Mouse (Mus musculus) gastrocnemius, postnatal 25 days (tissue): ENCODE results near the gene Tns1. TPM values are rescaled to one million over a fixed set of nuclear protein-coding genes. Genes with fewer than 3 reads are reported as not detected.
A peak's percentile ranks its signal among the peaks of the same experiment; 100 is the strongest.

Source experiments
- DNase-seq: peaks from one replicate; pipeline ENCODE4 v3.0.0; 2022
- total RNA-seq, 2 experiments: library from RNA; stranded (reverse); gene quantifications; 1 replicate in 1 of 2; 2 replicates in 1 of 2; pipeline ENCODE4 v1.2.3; 2021

The Tns1 gene
- total RNA-seq, 2 experiments from 2014 or later = 205 to 234 TPM

GRCm38 (mm10) chr1:74121821-74122576 lies 2.2 kb downstream of the Tns1 start:
- DNase-seq = no peak

- DNase-seq = no peak
Measured at GRCm38 (mm10) chr1:74121138-74121537, 3.1 kb downstream of the Tns1 start.

DNA sequence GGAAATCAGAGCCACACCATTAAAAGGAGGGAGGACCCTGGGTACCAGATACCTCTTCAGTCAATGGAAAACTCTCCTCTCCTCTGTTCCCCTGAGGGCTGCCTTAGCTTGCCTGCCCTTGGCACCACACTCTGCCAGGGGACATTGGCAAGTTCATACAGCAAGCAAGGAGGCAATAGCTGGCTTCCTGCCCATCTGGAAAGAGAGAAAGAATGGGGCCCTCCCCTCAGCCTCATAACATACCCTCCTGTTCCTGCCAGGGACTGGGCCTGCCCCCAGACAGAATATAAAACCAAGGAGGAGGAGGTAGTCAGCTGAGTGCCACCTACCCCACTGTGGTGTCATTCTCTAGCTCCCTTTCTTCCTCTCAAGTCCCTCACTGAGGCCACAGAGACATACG lies 5.1 kb downstream of the Tns1 start:
- no peak for DNase-seq

- no peak for DNase-seq
Measured at GRCm38 (mm10) chr1:74117876-74118275, 6.4 kb downstream of the Tns1 start.

- DNase-seq = no peak
Measured at GRCm38 (mm10) chr1:74113071-74113470, 11.2 kb downstream of the Tns1 start.

- no peak for DNase-seq
Measured at GRCm38 (mm10) chr1:74111696-74112030, 12.6 kb downstream of the Tns1 start.

DNA sequence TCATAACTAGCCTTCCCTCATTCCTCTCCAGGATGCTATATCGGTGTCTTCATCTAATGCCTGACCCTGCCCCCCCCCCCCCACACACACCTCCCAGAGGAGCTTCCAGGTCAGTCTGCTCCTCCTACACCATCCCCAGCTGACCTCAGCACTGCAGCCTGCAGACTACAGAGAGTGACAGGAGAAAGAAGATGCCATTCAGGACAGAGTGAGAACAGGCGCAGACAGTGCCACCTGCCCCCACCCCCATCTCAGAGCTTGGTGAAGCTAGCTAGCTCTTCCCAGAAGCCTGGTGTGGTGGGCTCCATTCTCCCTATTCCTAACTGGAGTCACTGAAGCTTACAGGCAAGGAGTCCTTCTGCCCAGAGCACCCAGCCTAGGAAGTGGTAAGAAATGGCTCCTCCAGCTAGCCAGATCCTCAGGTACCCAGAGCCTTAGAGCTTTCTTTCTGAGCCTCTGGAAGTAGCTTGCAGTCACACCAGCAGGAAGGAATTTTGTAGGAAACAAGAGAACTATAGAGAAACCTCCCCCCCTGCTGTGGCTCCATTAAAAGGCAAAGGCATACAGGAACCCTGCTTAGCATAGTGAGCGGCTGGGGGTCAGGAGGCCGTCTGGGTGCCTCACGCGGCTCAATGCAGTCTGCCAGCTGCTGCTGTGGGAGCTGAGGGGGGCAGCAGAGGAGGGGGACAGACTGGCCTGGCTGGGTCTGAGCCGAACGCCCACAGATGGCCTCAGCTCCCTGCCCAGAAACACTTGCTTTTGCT lies 13.1 kb downstream of the Tns1 start:
- no peak for DNase-seq

DNA sequence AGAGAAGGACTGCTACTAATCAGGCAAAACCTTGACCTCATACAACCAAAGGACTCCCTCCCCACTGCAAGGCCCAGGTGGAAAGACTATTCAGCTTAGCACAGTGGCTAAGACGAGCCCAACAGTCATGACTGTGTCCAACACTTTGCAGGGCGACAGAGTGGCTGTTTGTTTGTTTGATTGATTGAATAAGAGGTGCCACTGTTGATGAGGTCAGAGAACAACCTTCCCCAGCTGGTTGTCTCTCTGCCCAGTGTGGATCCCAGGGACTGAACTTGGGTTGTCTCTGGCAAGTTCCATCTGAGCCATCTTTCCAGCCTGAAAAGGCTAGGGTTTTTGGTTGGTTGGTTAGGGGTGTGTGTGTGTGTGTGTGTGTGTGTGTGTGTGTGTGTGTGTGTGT lies 14.6 kb downstream of the Tns1 start:
- DNase-seq = no peak

- no peak for DNase-seq
Measured at GRCm38 (mm10) chr1:74107931-74108618, 16.2 kb downstream of the Tns1 start.

- no peak for DNase-seq
Measured at GRCm38 (mm10) chr1:74106214-74106613, 18.0 kb downstream of the Tns1 start.

DNA sequence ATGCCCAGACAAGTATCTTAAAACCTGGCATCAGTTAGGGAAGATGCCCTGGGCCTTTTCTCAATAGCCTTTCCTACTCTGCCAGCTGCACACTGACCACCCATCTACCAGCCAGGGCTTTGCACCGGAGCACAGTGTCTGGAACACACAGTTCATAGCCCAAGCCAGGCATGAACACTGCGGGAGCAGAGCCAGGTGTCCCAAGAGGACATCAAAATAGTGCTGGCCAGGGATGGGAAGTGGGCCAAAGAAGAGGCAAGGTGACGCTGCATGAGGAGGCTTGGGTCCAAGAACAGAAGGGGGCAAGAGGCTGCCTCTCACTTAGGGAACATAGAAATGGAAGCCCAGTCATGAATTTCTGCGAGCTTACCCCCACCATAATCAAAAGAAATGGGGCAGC lies 18.6 kb downstream of the Tns1 start:
- peak; percentile 55 for DNase-seq

GRCm38 (mm10) chr1:74103654-74104353 lies 20.4 kb downstream of the Tns1 start:
- no peak for DNase-seq

DNA sequence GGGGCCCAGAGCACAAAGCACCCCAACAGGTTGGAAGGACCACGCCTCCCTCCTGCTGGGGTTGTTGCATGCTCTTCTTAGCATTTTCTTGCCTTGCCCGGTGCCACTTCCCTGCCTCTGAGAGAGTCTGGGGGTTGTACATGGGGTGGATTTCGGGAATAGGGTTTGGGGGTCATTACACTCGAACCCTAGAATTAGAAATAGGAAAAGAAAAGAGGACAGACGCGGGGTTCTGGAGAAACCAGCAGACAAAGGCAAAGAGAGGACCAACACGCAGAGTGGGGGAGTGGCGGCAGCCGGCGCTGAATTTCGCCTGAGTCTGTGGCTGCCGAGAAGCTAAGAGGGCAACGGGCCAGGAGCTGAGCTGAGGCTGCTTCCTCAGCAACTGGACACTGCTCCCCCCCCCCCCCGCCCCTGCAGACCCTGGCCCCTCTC lies 25.2 kb downstream of the Tns1 start:
- DNase-seq = no peak

DNA sequence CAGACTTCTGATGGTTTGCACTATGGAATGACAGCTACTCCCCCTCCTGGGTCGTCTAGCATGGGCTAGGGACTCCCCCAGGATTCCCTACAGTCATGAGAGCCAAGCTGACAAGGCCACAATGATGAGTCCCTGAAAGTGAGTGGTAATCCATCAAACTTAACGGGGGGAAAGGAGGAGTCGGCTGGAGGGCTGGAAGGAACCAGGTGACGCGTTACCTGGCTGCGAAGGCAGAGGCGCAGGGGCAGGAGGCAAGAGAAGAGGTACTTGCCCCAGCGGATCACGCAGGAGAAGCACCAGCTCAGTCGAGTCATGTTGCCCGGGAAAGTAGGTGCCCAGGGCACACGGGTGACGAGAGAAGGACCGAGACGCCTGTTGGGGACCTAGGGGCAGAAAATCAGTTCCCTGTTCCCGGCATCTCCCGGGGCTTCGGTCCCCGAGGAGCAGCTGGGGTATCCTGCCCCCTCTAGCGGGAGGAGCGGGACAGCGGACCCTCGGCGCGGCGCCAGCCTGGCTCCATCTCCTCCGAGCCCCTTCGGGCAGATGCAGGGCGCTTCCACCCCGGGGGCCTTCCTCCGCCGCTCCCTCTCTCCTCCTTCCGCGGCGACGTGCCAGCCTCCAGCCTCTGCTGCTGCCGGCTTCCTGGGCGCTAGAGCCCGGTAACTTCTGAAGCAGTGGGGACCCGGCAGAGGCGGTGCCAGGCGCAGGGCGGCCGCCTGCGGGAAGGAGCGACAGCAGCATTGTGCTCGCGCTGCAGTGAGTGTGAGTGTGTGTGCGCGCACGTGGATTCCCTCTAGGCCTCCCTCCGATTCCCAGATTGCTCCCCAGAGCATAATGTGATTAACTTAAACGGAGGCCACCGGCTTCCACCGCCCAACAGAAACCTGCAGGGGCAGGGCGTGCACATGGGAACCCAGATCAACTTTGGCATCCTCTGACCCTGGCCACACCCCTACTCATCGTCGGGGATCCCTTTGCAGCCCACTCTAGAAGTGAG lies 25.9 kb downstream of the Tns1 start:
- DNase-seq = no peak

DNA sequence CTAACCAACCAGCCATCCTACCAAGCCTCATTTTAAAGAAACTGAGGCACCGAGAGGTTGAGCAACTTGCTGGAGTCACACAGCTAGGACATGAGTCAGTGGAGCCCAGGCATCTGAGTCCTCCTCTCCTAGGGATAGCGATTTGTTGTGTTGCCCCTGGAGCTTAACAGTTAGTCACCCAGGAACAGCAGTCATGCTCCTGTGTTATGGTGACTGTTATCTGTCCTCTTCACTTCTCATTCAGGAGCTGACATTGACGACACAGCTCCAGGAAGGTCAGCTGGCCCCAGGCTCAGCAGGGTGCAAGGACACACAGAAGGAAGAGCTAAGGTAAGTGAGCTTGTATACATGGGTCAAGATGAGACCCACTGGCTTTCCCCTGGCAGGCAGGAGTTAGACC lies 28.5 kb downstream of the Tns1 start:
- DNase-seq = no peak

GRCm38 (mm10) chr1:74095296-74095695 lies 29.0 kb downstream of the Tns1 start:
- no peak for DNase-seq

- DNase-seq = no peak
Measured at GRCm38 (mm10) chr1:74094497-74095270, 29.6 kb downstream of the Tns1 start.

- DNase-seq = no peak
Measured at GRCm38 (mm10) chr1:74093447-74093846, 30.8 kb downstream of the Tns1 start.

DNA sequence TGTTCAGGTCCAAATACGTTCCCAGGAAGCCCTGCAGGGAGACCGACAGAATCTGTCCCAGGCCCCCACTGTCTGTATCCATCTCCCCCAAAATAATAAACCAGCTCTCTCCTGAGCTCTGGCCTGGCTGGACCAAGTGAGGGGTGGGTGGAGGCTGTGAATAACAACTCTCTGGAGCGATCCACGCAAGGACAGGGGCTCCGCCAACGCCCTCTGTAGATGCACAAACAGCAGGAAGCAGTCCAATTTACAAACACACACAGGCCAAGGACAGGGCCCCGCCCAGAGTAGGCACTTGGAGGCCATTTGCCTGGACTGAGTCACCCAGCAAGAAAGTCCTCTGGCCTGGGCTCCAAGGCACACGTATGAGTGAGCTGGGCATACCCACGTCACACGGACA lies 32.0 kb downstream of the Tns1 start:
- peak; percentile 80 for DNase-seq

GRCm38 (mm10) chr1:74091611-74092224 lies 32.5 kb downstream of the Tns1 start:
- peak; percentile 54 for DNase-seq
